Mouse (Mus musculus) stomach, postnatal 0 days (tissue): ENCODE data around the gene Mfrp. TPM values are rescaled to one million over a fixed set of nuclear protein-coding genes. Genes with fewer than 3 reads are reported as not detected.
A peak's percentile ranks its signal among the peaks of the same experiment; 100 is the strongest.

Experiments
- ATAC-seq: fragments of 200-750 bp; cut with Nextera tagmentation; 2 replicates; pipeline ENCODE4 v1.8.0; 2017; ENCODE audit not compliant: low FRiP score, low TSS enrichment
- DNase-seq: peaks from one replicate; pipeline ENCODE4 v3.0.0-alpha.2; 2016; ENCODE audit warnings: low spot score
- H3K27ac ChIP-seq: fragments of 300-500 bp; sonication (generic); replicated peaks from 2 replicates; pipeline ENCODE4 v1.5.1; 2014; ENCODE audit warnings: mild to moderate bottlenecking, control low read depth
- H3K27me3 ChIP-seq: fragments of 300-500 bp; sonication (generic); 2 replicates; pipeline ENCODE4 v1.6.1; 2014; ENCODE audit warnings: low read length; ENCODE audit not compliant: control insufficient read depth, insufficient read depth
- H3K36me3 ChIP-seq: fragments of 300-500 bp; sonication (generic); 2 replicates; pipeline ENCODE4 v1.6.1; 2014; ENCODE audit warnings: low read length, mixed read lengths; ENCODE audit not compliant: control insufficient read depth, insufficient read depth
- H3K4me1 ChIP-seq: fragments of 300-500 bp; sonication (generic); replicated peaks from 2 replicates; pipeline ENCODE4 v1.6.1; 2014; ENCODE audit warnings: antibody characterized with exemption; ENCODE audit not compliant: control insufficient read depth, insufficient read depth
- H3K4me2 ChIP-seq: fragments of 300-500 bp; sonication (generic); replicated peaks from 2 replicates; pipeline ENCODE4 v1.6.1; 2014; ENCODE audit warnings: low read depth, mild to moderate bottlenecking, control low read depth, moderate library complexity
- H3K4me3 ChIP-seq: fragments of 300-500 bp; sonication (generic); 2 replicates; pipeline ENCODE4 v1.5.1; 2014; ENCODE audit warnings: low read depth, low read length, control low read depth
- H3K9ac ChIP-seq: fragments of 300-500 bp; sonication (generic); 2 replicates; pipeline ENCODE4 v1.6.1; 2014; ENCODE audit warnings: mild to moderate bottlenecking, low read length, control low read depth, mixed read lengths
- H3K9me3 ChIP-seq: fragments of 300-500 bp; sonication (generic); 2 replicates; pipeline ENCODE4 v1.6.1; 2016; ENCODE audit warnings: low read length; ENCODE audit not compliant: control insufficient read depth
- CTCF ChIP-seq: IDR thresholded peaks from 2 replicates; pipeline ENCODE4 v1.5.1; 2016; ENCODE audit warnings: antibody characterized with exemption, low read depth, mild to moderate bottlenecking, moderate library complexity
- EP300 ChIP-seq: optimal IDR thresholded peaks from 2 replicates; pipeline ENCODE3; 2016; ENCODE audit warnings: antibody characterized with exemption
- WGBS: fragments of 180-500 bp; shearing (Covaris S2); extraction: QIAGEN DNeasy Blood & Tissue Kit; methylation state at CpG from one replicate; pipeline ENCODE4 v1.1.7; 2014; 5-methylcytosine and 5-hydroxymethylcytosine counted together
- polyA plus RNA-seq: library from polyadenylated mRNA; unstranded; fragments of >200 nt; fragmentation: Nextera tagmentation; extraction: Ambion mirVana; gene quantifications from 2 replicates; pipeline ENCODE4 v1.2.1, GENCODE M21; 2015

The Mfrp gene
- polyA plus RNA-seq, 1 experiment from 2014 or later: not detected

GRCm38 (mm10) chr9:44079997-44080780, 21.3 kb upstream of the Mfrp start:
- DNase-seq (no peak), ATAC-seq (no peak)
- WGBS: 58% methylated on average over 10 of the region's 10 CpGs

GRCm38 (mm10) chr9:44080953-44081352, 20.6 kb upstream of the Mfrp start:
- no peak overlapping the region for H3K4me3 ChIP-seq
- no peak for ATAC-seq
- peak overlapping the region; percentile 69; the same call in 1 of the 2 replicates for H3K27ac ChIP-seq
- no peak overlapping the region for H3K4me2 ChIP-seq
- WGBS: 48% methylated on average over 5 of the region's 5 CpGs
- DNase-seq: no peak
- H3K27me3 ChIP-seq: no peaks in the 10 kb centered on the region
- TF ChIP-seq CTCF (no peak), EP300 (no peak)
- peaks cover 21% of the 10 kb centered on the region for H3K4me1 ChIP-seq
- no peak overlapping the region for H3K9ac ChIP-seq
- H3K36me3 ChIP-seq: no peaks in the 10 kb centered on the region
- H3K9me3 ChIP-seq: no peaks in the 10 kb centered on the region

More at GRCm38 (mm10) chr9:44079997-44080780, 21.3 kb upstream of the Mfrp start:
- Histone ChIP-seq H3K9me3 (no peaks in the 10 kb centered on the region), H3K27ac (peak overlapping the region; percentile 81), H3K4me3 (no peak overlapping the region), H3K4me2 (no peak overlapping the region), H3K36me3 (no peaks in the 10 kb centered on the region), H3K4me1 (peaks cover 19% of the 10 kb centered on the region), H3K9ac (no peak overlapping the region), H3K27me3 (no peaks in the 10 kb centered on the region)
- TF ChIP-seq CTCF (no peak), EP300 (no peak)

GRCm38 (mm10) chr9:44081581-44081980, 19.9 kb upstream of the Mfrp start:
- Histone ChIP-seq H3K27me3 (no peaks in the 10 kb centered on the region), H3K4me3 (no peak overlapping the region), H3K4me1 (peaks cover 21% of the 10 kb centered on the region), H3K27ac (no peak overlapping the region), H3K4me2 (no peak overlapping the region), H3K36me3 (no peaks in the 10 kb centered on the region), H3K9ac (no peak overlapping the region), H3K9me3 (no peaks in the 10 kb centered on the region)
- ATAC-seq: no peak
- whole genome bisulfite sequencing: 68% methylated on average over 5 of the region's 5 CpGs
- DNase-seq: no peak
- TF ChIP-seq EP300 (no peak), CTCF (no peak)

GRCm38 (mm10) chr9:44082266-44082665, 19.3 kb upstream of the Mfrp start:
- DNase-seq (no peak), ATAC-seq (no peak)
- Histone ChIP-seq H3K27me3 (no peaks in the 10 kb centered on the region), H3K36me3 (no peaks in the 10 kb centered on the region), H3K4me3 (no peak overlapping the region), H3K4me1 (peaks cover 19% of the 10 kb centered on the region), H3K27ac (no peak overlapping the region), H3K4me2 (no peak overlapping the region), H3K9me3 (no peaks in the 10 kb centered on the region), H3K9ac (no peak overlapping the region)
- 86% methylated on average over 5 of the region's 5 CpGs for WGBS
- no peak for TF ChIP-seq EP300
- TF ChIP-seq CTCF: no peak

GRCm38 (mm10) chr9:44083392-44084121, 18.0 kb upstream of the Mfrp start:
- Histone ChIP-seq H3K9ac (no peak overlapping the region), H3K36me3 (no peaks in the 10 kb centered on the region), H3K27me3 (no peaks in the 10 kb centered on the region), H3K27ac (peak overlapping the region; percentile 65; the same call in 1 of the 2 replicates), H3K9me3 (no peaks in the 10 kb centered on the region), H3K4me1 (peaks cover 13% of the 10 kb centered on the region), H3K4me2 (peak overlapping the region; percentile 98), H3K4me3 (peak overlapping the region; percentile 61; the same call in 1 of the 2 replicates)
- DNase-seq: no peak
- TF ChIP-seq EP300 (no peak), CTCF (no peak)
- ATAC-seq: no peak
- 15% methylated on average over 23 of the region's 23 CpGs for WGBS

- ATAC-seq: no peak; the same call in 1 of the 2 replicates
- peaks cover 10% of the 10 kb centered on the region; the same call in 1 of the 2 replicates for H3K4me1 ChIP-seq
- H3K9ac ChIP-seq: peak overlapping the region; percentile 79; the same call in 1 of the 2 replicates
- H3K27ac ChIP-seq: peak overlapping the region; percentile 65; the same call in 1 of the 2 replicates
- WGBS: 1% methylated on average over 14 of the region's 14 CpGs
- TF ChIP-seq EP300 (no peak), CTCF (no peak)
- H3K4me3 ChIP-seq: peak overlapping the region; percentile 61
- no peaks in the 10 kb centered on the region for H3K27me3 ChIP-seq
- no peak for DNase-seq
- no peaks in the 10 kb centered on the region for H3K9me3 ChIP-seq
- H3K36me3 ChIP-seq: no peaks in the 10 kb centered on the region
- H3K4me2 ChIP-seq: peak overlapping the region; percentile 98
These were observed 17.3 kb upstream of the Mfrp start for GRCm38 (mm10) chr9:44084236-44084635.
